Mouse (Mus musculus) central nervous system, embryonic 18 days (tissue): Measurements from ENCODE around the gene Scn8a. TPM values are rescaled to one million over a fixed set of nuclear protein-coding genes. Genes with fewer than 3 reads are reported as not detected.

Experiments
- polyA plus RNA-seq: library from polyadenylated mRNA; depleted of rRNA; stranded (reverse); fragments of >200 nt; gene quantifications from 2 replicates; pipeline ENCODE4 v1.2.3, GENCODE M21; 2012; rRNA removed

Gene Scn8a
- polyA plus RNA-seq = 38.5 and 40.6 TPM in 2 replicates

DNA sequence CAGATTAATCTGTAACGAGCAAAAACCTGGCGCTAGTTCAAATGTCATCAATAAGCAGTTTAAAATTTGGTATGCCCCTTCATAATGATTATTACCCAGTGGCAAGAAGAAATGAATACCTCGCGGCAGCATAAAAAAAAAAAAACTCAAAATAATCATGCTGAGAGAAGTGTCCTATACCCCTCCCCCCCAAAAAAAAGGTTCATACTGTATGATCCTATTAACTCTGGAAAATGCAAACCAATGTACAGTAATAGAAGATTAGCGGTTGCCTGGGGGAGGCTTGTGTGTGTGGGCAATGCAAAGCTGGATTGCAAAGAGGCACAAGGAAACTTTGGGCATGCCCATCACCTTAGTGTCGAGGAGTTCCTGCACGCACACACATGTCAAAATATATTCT, at the start of gene Scn8a:
Gene Scn8a, plus strand, starts transcription at position 301 of the 400 bp plus-strand sequence.

DNA sequence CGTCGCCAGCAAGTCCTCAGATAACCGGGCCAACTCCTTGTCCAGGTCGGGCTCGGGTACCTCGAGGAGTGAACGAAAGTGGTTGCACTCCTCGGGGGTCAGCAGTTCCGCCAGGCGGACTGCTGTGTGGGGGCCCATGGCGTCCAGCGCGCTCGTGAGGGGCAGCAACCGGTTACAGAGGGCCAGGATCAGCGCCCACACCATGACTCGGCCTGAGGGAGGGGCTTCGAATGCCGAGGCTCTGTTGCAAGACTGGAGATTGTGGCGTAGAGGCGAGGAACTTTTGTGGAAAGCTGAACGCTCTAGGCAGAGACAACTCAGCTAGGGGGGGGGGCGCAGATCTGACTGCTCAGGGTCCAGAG, 177.5 kb downstream of the Scn8a start, which contains the start of gene Gm47841:
Gene Gm47841, minus strand, starts transcription at position 204 of the 362 bp plus-strand sequence.

DNA sequence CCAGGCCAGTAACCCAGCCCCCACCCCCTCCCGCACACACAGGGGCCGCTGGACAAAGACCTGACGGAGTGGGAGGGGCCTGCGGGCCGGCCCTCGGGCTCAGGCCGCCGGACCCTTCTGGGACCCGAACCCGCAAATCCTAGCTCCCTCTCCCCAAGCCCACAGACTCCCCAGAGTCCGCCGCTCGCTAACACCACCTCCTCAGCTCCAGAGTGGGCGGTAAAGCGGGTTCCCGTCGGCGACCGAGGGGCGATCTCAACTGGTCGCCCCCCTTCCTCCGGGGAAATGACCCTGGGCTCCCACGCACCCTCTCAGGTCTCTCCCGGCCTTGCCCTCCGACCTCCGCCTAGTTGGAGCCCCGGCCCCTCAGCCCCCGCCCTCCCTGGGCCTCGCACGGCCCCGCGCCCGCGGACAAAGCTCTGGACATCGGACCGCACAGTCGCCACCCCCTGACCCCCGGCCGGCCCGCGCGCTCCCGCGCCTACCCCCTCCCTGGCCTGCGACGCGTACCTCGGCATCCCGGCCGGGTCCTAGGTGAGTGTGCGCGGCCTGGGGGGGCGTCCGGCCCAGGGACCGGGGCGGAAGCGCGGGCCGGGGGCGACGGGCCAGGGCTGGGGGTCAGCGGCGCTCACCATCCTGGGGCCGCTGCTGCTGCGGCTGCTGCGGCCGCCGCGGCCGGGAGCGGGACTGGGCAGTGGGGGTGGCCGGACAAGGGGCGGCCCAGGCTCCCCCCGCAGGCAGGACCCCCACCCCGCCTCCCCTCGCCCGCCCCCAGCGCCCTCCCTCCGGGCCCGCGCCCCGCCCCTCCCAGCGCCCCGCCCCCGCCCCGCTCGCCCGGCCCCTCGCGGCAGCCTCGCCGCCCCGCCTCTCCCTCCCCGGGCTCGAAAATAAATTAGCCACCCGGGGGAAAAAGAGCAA, 208.4 kb downstream of the Scn8a start, which contains the start of gene Fignl2:
Gene Fignl2, minus strand, starts transcription at position 755 of the 918 bp plus-strand sequence.

Other genes starting within 250 kb of the Scn8a start
- 3.6 and 4.2 TPM in 2 replicates for gene Smagp, start 232.9 kb upstream of the Scn8a start, polyA plus RNA-seq
- 0.82 and 1.2 TPM in 2 replicates for gene Bin2, start 200.3 kb upstream of the Scn8a start, polyA plus RNA-seq
- 0.52 and 0.54 TPM in 2 replicates for gene Cela1, start 181.9 kb upstream of the Scn8a start, polyA plus RNA-seq
- 0.19 and 0.37 TPM in 2 replicates for gene Galnt6, start 140.5 kb upstream of the Scn8a start, polyA plus RNA-seq
- gene Slc4a8, start 108.1 kb upstream of the Scn8a start, polyA plus RNA-seq = 25.9 and 27.3 TPM in 2 replicates
- not detected in 2 replicates for gene Gm47841, start 177.5 kb downstream of the Scn8a start, polyA plus RNA-seq
- gene Fignl2, start 208.7 kb downstream of the Scn8a start, polyA plus RNA-seq = 0.91 and 1.1 TPM in 2 replicates
- gene Ankrd33, start 245.9 kb downstream of the Scn8a start, polyA plus RNA-seq = not detected in 2 replicates